Mouse (Mus musculus): ENCODE measurements around the gene Parp14. TPM values are rescaled to one million over a fixed set of nuclear protein-coding genes. Genes with fewer than 3 reads are reported as not detected.

Gene Parp14
- polyA plus RNA-seq, 1 experiment from 2014 or later, result 0.36 TPM

GRCm38 (mm10) chr16:35856766-35857165, 14.6 kb downstream of the Parp14 start:
- H3K9ac ChIP-seq (ENCODE audit: low read length), result no peak overlapping the region
- no peaks in the 10 kb centered on the region for H3K4me1 ChIP-seq (ENCODE audit: control insufficient read depth, insufficient read depth, low read length)
- WGBS, result 87% methylated on average over 18 of the region's 18 CpGs
- no peak overlapping the region for H3K4me3 ChIP-seq (ENCODE audit: low read depth, low read length)
- no peak overlapping the region for H3K27ac ChIP-seq (replicated peaks; ENCODE audit: low read depth, low read length)
- ATAC-seq (ENCODE audit: insufficient number of reproducible peaks, low FRiP score, low TSS enrichment, low read depth), result no peak
- H3K36me3 ChIP-seq (ENCODE audit: control insufficient read depth, insufficient read depth, low read length), result no peaks in the 10 kb centered on the region
- no peaks in the 10 kb centered on the region for H3K9me3 ChIP-seq (ENCODE audit: control insufficient read depth, low read length)
- DNase-seq (ENCODE audit: low spot score), result no peak
- H3K27me3 ChIP-seq (ENCODE audit: control insufficient read depth, insufficient read depth, low read length), result no peaks in the 10 kb centered on the region
- no peak overlapping the region for H3K4me2 ChIP-seq (ENCODE audit: low read depth, severe bottlenecking)

GRCm38 (mm10) chr16:35855846-35856245, 15.5 kb downstream of the Parp14 start:
- no peak for DNase-seq (ENCODE audit: low spot score)
- H3K9ac ChIP-seq (ENCODE audit: low read length), result no peak overlapping the region
- 84% methylated on average over 4 of the region's 4 CpGs for WGBS
- no peak overlapping the region for H3K27ac ChIP-seq (replicated peaks; ENCODE audit: low read depth, low read length)
- no peaks in the 10 kb centered on the region for H3K36me3 ChIP-seq (ENCODE audit: control insufficient read depth, insufficient read depth, low read length)
- H3K9me3 ChIP-seq (ENCODE audit: control insufficient read depth, low read length), result no peaks in the 10 kb centered on the region
- H3K4me3 ChIP-seq (ENCODE audit: low read depth, low read length), result no peak overlapping the region
- ATAC-seq (ENCODE audit: insufficient number of reproducible peaks, low FRiP score, low TSS enrichment, low read depth), result no peak
- H3K27me3 ChIP-seq (ENCODE audit: control insufficient read depth, insufficient read depth, low read length), result no peaks in the 10 kb centered on the region
- H3K4me2 ChIP-seq (ENCODE audit: low read depth, severe bottlenecking), result no peak overlapping the region
- no peaks in the 10 kb centered on the region for H3K4me1 ChIP-seq (ENCODE audit: control insufficient read depth, insufficient read depth, low read length)

GRCm38 (mm10) chr16:35847138-35847537, 24.2 kb downstream of the Parp14 start:
- Histone ChIP-seq H3K9ac (ENCODE audit: low read length) (no peak overlapping the region), H3K4me2 (ENCODE audit: low read depth, severe bottlenecking) (no peak overlapping the region), H3K36me3 (ENCODE audit: control insufficient read depth, insufficient read depth, low read length) (no peaks in the 10 kb centered on the region), H3K4me3 (ENCODE audit: low read depth, low read length) (no peak overlapping the region), H3K9me3 (ENCODE audit: control insufficient read depth, low read length) (no peaks in the 10 kb centered on the region), H3K4me1 (ENCODE audit: control insufficient read depth, insufficient read depth, low read length) (no peaks in the 10 kb centered on the region), H3K27ac (replicated peaks; ENCODE audit: low read depth, low read length) (no peak overlapping the region), H3K27me3 (ENCODE audit: control insufficient read depth, insufficient read depth, low read length) (no peaks in the 10 kb centered on the region)
- DNase-seq (ENCODE audit: low spot score) (no peak), ATAC-seq (ENCODE audit: insufficient number of reproducible peaks, low FRiP score, low TSS enrichment, low read depth) (no peak)

- ATAC-seq (ENCODE audit: insufficient number of reproducible peaks, low FRiP score, low TSS enrichment, low read depth) (no peak), DNase-seq (ENCODE audit: low spot score) (no peak)
- H3K4me3 ChIP-seq (ENCODE audit: low read depth, low read length), result no peak overlapping the region
- 23% methylated on average over 1 of the region's 1 CpGs for WGBS
- H3K9ac ChIP-seq (ENCODE audit: low read length), result no peak overlapping the region
- no peak overlapping the region for H3K27ac ChIP-seq (replicated peaks; ENCODE audit: low read depth, low read length)
- H3K36me3 ChIP-seq (ENCODE audit: control insufficient read depth, insufficient read depth, low read length), result no peaks in the 10 kb centered on the region
- H3K4me1 ChIP-seq (ENCODE audit: control insufficient read depth, insufficient read depth, low read length), result no peaks in the 10 kb centered on the region
- H3K4me2 ChIP-seq (ENCODE audit: low read depth, severe bottlenecking), result no peak overlapping the region
- H3K27me3 ChIP-seq (ENCODE audit: control insufficient read depth, insufficient read depth, low read length), result no peaks in the 10 kb centered on the region
- H3K9me3 ChIP-seq (ENCODE audit: control insufficient read depth, low read length), result no peaks in the 10 kb centered on the region
Observed at GRCm38 (mm10) chr16:35839680-35840079, 31.7 kb downstream of the Parp14 start.

GRCm38 (mm10) chr16:35834653-35835052, 36.7 kb downstream of the Parp14 start:
- no peak overlapping the region for H3K4me2 ChIP-seq (ENCODE audit: low read depth, severe bottlenecking)
- no peak overlapping the region for H3K9ac ChIP-seq (ENCODE audit: low read length)
- DNase-seq (ENCODE audit: low spot score) (no peak), ATAC-seq (ENCODE audit: insufficient number of reproducible peaks, low FRiP score, low TSS enrichment, low read depth) (no peak)
- no peak overlapping the region for H3K4me3 ChIP-seq (ENCODE audit: low read depth, low read length)
- H3K36me3 ChIP-seq (ENCODE audit: control insufficient read depth, insufficient read depth, low read length), result no peaks in the 10 kb centered on the region
- H3K9me3 ChIP-seq (ENCODE audit: control insufficient read depth, low read length), result no peaks in the 10 kb centered on the region
- WGBS, result 88% methylated on average over 8 of the region's 8 CpGs
- H3K4me1 ChIP-seq (ENCODE audit: control insufficient read depth, insufficient read depth, low read length), result no peaks in the 10 kb centered on the region
- no peak overlapping the region for H3K27ac ChIP-seq (replicated peaks; ENCODE audit: low read depth, low read length)
- no peaks in the 10 kb centered on the region for H3K27me3 ChIP-seq (ENCODE audit: control insufficient read depth, insufficient read depth, low read length)

- no peak for ATAC-seq (ENCODE audit: insufficient number of reproducible peaks, low FRiP score, low TSS enrichment, low read depth)
- Histone ChIP-seq H3K4me1 (ENCODE audit: control insufficient read depth, insufficient read depth, low read length) (no peaks in the 10 kb centered on the region), H3K36me3 (ENCODE audit: control insufficient read depth, insufficient read depth, low read length) (no peaks in the 10 kb centered on the region; the same call in 1 of the 2 replicates), H3K27ac (replicated peaks; ENCODE audit: low read depth, low read length) (no peak overlapping the region), H3K4me2 (ENCODE audit: low read depth, severe bottlenecking) (no peak overlapping the region), H3K9ac (ENCODE audit: low read length) (no peak overlapping the region), H3K27me3 (ENCODE audit: control insufficient read depth, insufficient read depth, low read length) (no peaks in the 10 kb centered on the region), H3K4me3 (ENCODE audit: low read depth, low read length) (no peak overlapping the region), H3K9me3 (ENCODE audit: control insufficient read depth, low read length) (no peaks in the 10 kb centered on the region)
- no peak for DNase-seq (ENCODE audit: low spot score)
- WGBS, result 86% methylated on average over 3 of the region's 3 CpGs
Observed at GRCm38 (mm10) chr16:35832926-35833325, 38.4 kb downstream of the Parp14 start.

GRCm38 (mm10) chr16:35829999-35830398, 41.3 kb downstream of the Parp14 start:
- H3K27ac ChIP-seq (replicated peaks; ENCODE audit: low read depth, low read length), result no peak overlapping the region
- no peak for ATAC-seq (ENCODE audit: insufficient number of reproducible peaks, low FRiP score, low TSS enrichment, low read depth)
- WGBS, result 27% methylated on average over 7 of the region's 7 CpGs

GRCm38 (mm10) chr16:35817255-35818089, 53.9 kb downstream of the Parp14 start:
- Histone ChIP-seq H3K4me3 (ENCODE audit: low read depth, low read length) (no peak overlapping the region), H3K4me2 (ENCODE audit: low read depth, severe bottlenecking) (no peak overlapping the region), H3K9me3 (ENCODE audit: control insufficient read depth, low read length) (no peaks in the 10 kb centered on the region), H3K27ac (replicated peaks; ENCODE audit: low read depth, low read length) (no peak overlapping the region), H3K27me3 (ENCODE audit: control insufficient read depth, insufficient read depth, low read length) (no peaks in the 10 kb centered on the region), H3K4me1 (ENCODE audit: control insufficient read depth, insufficient read depth, low read length) (no peaks in the 10 kb centered on the region), H3K36me3 (ENCODE audit: control insufficient read depth, insufficient read depth, low read length) (no peaks in the 10 kb centered on the region), H3K9ac (ENCODE audit: low read length) (no peak overlapping the region)
- ATAC-seq (ENCODE audit: insufficient number of reproducible peaks, low FRiP score, low TSS enrichment, low read depth) (0 out of 2 replicates have a peak, but pooled peaks have one; percentile 21), DNase-seq (ENCODE audit: low spot score) (peak; percentile 88)
- WGBS, result 43% methylated on average over 13 of the region's 13 CpGs

More at GRCm38 (mm10) chr16:35829999-35830398, 41.3 kb downstream of the Parp14 start:
- no peaks in the 10 kb centered on the region for H3K4me1 ChIP-seq (ENCODE audit: control insufficient read depth, insufficient read depth, low read length)
- H3K9me3 ChIP-seq (ENCODE audit: control insufficient read depth, low read length), result no peaks in the 10 kb centered on the region
- no peak overlapping the region for H3K9ac ChIP-seq (ENCODE audit: low read length)
- H3K4me3 ChIP-seq (ENCODE audit: low read depth, low read length), result no peak overlapping the region
- H3K4me2 ChIP-seq (ENCODE audit: low read depth, severe bottlenecking), result no peak overlapping the region
- no peaks in the 10 kb centered on the region for H3K27me3 ChIP-seq (ENCODE audit: control insufficient read depth, insufficient read depth, low read length)
- H3K36me3 ChIP-seq (ENCODE audit: control insufficient read depth, insufficient read depth, low read length), result peaks cover 5% of the 10 kb centered on the region
- no peak for DNase-seq (ENCODE audit: low spot score)
